Mouse (Mus musculus) cerebellum, postnatal 4 days (tissue): Measurements from ENCODE around the gene Col28a1.
A peak's percentile ranks its signal among the peaks of the same experiment; 100 is the strongest.

Experiments
- DNase-seq, 2 experiments: peaks; one replicate each; pipeline ENCODE4 v3.0.0; 2022; ENCODE audit warnings: low spot score in 2 of 2, mixed read lengths in 1 of 2

Col28a1 gene

DNA sequence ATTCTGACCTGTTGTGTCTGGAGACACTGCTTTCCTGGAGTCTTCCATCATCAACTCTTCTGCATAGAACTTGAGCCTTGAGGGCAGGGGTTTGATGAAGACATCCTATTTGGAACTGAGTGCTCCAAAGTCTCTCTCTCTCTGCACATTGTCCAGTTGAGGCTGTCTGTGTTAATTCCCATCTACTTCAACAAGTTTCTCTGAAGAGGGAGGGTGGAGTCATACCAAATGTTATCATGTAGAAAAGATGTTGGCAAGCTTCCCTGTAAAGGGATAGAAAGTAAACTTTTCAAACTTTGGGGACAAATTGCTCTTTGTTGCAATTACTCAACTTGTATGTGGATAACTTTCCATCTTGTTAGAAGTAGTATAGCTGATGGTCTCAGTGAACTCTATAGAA, at the start of gene Col28a1:
Gene Col28a1 (minus strand): TSS at position 101 of the 400 bp plus-strand sequence.
- no peak for DNase-seq

DNA sequence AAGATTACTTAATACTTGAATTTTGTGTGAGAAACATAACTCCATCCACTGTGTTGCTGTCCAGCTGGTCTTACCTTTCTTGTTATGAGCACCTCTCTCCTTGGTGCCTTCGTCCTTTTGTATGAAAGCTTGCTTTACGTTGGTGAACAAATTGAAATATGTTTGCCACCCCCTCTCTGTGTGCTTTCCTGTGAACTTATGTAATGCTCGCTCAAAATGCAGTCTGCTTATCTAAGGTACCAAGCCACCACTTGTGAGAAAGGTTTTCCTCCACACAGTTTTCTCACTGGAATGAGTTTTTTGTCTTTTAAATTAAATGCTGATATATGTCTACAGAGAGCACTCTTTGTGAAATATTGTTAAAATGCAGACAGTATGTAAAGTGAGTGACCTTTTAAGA, 36.2 kb upstream of the Col28a1 start:
- no peak for DNase-seq

DNA sequence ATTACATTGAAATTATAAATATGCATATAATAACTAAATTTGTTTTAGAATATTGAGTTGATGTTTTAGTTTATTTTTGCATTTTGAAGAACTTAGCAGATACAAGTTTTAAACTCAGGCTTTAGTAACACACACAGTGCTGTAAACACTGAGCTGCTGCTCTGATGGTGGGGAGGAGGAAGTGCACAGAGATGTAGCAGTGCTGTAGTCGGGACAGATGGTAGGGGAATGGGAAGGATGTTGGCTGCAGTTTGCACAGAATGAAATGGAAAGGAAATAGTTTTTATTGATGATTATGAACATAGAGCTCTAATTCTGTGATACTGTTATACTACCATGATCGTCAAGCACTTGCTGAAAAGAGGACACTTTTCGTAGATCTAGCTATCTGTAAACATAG, 34.6 kb upstream of the Col28a1 start:
- DNase-seq: no peak

DNA sequence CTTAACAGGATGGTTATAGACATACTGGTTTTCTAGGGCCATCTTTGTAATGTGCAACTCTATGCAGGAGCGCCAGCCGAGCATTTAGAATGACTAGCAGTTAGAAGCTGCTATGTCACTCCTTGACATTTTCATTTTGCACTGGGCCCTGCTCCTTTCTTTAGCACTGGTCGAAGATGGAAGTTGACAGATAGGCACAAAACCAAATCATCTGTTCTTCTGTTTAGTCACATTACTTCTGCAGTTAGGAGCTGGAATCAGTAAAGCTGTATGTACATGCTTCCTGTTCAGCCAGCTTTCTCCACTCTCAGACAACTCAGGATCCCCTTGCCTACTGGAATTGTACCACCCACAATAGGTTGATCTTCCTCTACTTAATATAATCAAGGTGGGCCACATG, 18.2 kb upstream of the Col28a1 start:
- DNase-seq: no peak

DNA sequence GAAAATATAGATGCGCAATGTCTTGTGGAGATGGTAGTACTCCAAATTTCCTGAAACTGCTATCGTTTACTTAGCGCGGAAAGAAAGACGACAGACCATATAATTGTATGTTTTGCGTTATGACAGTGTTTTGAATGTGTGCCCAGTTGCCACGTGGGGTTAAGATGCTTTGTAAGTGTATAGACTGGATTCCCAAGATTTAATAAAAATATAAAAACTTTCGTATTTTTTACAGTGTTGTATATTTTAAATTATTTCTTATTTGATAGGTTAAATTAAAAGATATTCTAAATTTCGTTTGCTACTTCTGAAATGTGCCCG, 17.4 kb upstream of the Col28a1 start:
- no peak for DNase-seq

DNA sequence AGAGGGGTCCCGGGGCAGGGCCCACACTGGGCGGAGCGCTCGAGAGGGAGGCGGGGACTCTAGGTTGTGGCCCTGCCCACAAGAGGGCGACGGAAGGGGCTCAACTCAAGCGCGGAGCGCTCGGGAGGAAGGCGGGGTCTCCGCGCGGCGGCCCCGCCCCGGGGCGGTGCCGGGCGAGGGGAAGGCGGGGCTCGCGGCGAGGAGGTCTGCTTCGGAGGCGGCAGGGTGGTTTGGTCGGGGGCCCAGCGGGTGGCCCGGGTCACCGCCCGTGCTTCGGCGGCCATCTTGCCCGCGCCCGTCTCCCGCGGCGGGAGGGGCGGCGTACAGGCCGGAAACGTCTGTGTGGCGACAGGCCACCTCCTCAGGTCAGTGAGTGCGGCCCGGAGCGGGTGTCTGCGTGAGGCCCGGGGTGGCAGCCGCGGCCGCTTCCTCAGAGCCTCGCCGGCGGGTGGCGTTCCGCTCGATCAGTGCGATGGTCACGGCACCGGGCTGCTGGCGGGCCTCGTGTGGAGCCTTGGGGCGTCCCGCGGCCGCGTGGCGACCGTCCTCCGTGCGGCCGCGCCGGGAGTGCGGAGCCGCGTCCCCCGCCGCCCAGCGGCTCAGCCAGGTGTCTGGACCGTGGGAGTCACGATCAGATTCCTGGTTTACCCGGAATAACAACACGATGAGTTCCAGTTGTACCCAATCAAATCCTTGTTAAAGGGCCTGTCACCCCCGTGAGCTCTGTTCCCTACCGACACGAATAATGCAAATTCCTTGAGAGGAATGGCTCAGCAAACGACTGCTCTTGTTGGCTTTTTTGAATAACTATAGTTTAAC, 16.8 kb upstream of the Col28a1 start, which contains the start of gene Mios:
Gene Mios (plus strand): TSS at position 176 of the 819 bp plus-strand sequence.
- peak; percentile 78 to 91 for DNase-seq

DNA sequence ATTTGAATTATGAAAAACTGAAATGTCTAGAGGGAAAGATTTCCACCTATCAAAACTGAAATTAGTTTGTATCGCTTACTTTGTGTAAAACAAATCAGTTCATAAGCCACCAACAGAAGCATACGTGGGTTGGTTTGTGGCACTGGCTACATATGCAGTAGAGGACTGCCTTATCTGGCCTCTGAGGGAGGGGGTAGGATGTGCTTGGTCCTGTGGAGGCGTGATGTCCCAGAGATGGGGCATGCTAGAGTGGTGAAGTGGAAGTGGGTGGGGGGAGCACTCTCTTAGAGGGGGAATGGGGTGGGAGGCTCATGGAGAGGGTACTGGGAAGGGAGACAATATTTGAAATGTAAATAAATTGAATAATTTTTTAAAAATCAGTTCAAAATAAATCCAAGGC, 2.5 kb downstream of the Col28a1 start:
- no peak for DNase-seq

DNA sequence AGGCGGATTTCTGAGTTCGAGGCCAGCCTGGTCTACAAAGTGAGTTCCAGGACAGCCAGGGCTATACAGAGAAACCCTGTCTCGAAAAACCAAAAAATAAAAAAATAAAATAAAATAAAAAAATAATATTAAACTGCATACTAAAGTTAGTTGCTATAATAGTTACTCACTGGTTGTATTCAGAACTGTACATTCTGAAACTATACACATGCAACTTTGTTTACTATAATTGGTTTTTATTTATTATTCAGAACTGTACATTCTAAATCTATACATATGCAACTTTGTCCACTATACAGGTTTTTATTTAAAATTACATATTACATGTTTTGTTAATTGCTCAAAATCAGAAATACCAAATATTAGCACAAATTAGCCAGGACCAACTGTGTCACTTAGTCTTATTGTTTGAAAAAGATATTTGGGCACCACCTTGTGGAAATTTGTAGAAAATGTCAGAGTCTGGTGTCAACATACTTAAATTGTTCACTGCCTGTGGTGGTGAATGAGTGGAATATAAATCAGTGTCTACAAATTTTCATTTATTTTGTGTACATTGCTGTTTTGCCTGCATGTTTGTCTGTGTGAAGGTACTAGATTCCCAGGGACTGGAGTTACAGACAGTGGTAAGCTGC, 3.7 kb downstream of the Col28a1 start:
- DNase-seq: no peak

DNA sequence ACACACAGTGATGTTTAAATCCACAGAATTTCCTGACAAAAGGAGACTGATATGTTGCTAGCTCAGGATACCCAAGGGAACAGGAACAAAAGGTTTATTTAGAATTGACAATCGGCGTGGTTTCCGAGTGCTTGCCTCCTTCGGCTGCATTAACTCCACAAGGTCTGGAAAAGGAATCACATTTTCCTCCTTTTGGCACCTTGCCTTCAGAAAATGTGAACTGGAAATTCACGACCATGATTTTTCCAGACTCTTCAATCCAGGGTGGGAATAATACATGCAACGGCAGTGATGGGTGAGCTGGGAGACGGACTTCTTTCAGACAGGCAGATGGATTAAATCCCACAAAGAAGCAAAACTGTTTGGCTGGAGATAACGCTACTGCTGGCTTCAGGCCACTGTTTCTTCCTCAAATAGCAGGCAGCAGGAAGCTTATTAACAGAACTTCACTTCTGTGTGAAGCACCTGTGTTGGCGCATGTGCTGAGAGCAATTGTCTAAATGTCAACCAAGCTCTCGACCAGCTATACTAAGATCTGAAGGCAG, 13.9 kb downstream of the Col28a1 start:
- peak in 1 of 2 experiments; percentile 18 for DNase-seq

DNA sequence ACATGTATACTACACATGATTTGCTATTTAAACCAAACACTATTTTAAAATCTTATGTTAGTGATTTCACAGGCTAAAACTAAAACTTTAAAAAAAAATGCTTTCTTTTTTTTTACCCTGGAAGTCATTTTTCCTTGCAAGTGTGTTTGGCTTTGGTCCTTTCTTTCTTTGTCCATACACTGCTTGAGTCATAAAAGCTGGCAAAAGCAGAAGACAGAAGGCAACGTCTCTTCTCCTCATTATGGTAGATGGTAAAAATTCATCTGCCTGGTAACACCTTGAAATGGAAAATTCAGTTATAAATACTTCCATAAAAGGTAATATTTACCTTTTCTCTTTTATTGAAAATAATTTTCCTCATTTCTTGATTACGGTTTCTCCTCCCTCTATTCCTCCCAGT, 16.3 kb downstream of the Col28a1 start:
- DNase-seq: no peak

DNA sequence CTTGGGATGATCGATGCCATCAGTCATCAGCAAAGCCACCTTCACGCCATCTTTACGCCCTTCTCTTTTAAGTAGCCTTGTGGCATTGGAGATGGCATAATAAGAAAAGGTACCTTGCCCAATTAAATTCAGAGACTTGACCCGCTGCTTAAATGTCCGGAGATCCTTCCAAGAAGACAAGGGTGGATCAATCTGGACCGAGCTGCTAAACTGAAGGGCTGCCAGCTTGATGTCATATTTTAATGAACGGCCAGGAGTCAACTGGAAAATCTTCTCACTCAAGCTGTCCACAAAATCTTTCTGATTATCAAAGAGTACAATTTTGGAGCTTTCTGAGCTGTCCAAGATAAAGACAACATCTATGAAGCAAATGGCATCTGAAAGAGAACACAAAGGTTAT, 17.1 kb downstream of the Col28a1 start:
- no peak for DNase-seq

DNA sequence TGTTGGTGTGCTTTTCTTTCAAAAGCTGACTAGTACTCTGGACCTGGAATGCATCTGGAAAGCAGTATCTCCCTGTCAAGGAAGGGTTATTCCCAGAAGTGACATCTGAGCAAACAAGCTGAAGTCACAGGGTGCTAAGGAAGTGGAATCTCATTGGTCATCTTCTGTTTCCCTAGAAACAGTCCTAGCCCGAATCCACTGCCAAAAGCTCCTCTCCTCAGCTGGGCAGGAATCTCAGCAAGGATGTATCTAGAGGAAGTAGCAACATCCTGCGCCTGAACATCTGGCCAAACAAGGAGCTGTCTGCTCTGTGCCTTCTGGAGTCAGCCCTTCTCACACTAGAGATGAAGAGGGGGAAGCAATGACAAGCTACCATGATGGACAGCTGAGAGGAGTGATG, 18.4 kb downstream of the Col28a1 start:
- DNase-seq: no peak

DNA sequence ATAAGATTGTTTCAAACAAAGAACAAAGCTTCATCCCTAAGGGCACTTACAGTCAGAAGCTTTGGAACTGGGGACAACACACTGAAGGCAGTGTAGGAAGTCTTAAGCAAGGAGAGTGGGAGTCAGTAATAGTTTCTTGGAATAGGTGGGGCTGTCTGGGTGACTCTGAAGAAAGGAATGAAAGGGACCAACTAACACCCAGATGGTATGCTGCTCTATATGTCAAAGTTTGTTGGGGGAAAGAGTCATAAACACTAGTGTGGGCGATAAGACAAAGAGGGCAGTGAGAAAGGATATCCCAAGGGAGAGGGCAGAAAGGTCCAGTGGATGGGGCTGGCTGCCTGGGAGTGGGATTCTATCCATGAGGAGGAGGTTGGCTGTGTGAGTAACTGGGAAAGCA, 20.3 kb downstream of the Col28a1 start:
- DNase-seq: no peak

DNA sequence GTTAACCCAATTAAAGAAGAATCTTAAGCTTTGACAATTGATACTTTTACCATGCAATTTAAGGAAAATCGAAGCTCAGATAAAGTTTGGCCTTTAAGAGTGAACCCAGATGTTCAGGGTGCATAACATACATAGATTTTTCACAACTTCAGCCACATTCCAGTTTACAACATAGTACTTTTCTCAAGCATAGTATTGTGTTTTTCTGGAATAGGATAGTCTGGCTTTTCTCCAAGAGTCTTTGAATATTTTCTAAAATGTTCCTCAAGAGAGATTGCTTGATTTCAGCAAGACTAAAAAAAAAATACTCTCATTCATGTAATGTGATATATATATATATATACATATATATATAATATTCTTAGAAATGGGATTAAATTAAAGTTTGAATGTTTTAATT, 27.7 kb downstream of the Col28a1 start:
- DNase-seq: no peak

DNA sequence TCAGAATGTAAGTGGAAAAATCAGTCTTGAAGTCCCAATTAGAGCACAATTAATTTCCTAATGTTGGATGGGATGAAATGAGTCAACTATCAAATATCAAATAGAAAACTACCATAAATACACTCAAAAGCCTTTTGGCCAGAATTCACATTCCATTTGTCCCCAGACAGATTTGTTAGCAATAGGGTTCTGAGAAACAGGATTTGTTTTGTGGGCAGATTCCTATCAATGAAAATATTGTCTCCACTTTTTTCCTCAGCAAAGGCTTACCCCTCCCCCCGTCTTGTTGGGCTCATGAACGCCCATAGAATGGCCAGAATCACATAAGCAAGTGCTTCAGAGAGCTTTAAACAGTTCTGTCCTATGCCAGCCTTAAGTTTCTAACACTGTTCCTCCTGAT, 32.4 kb downstream of the Col28a1 start:
- DNase-seq: no peak

DNA sequence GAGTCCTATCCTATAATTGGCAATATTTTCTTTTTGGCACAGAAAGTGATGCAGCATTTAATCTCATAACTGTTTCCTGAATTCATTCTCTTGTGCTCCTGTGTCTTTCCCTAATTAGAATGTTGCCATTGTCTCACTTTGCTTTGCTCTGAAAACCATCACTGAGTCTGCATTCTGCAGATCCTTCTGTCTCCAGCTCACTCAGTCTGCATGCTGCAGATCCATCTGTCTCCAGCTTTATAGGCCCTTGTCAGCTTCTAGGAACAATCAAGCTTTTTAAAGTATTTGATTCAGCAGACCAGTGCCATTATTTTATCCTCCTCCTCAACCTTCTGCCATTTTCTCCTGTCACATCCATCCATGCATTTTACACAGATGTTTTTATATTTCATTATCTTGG, 35.3 kb downstream of the Col28a1 start:
- DNase-seq: no peak

DNA sequence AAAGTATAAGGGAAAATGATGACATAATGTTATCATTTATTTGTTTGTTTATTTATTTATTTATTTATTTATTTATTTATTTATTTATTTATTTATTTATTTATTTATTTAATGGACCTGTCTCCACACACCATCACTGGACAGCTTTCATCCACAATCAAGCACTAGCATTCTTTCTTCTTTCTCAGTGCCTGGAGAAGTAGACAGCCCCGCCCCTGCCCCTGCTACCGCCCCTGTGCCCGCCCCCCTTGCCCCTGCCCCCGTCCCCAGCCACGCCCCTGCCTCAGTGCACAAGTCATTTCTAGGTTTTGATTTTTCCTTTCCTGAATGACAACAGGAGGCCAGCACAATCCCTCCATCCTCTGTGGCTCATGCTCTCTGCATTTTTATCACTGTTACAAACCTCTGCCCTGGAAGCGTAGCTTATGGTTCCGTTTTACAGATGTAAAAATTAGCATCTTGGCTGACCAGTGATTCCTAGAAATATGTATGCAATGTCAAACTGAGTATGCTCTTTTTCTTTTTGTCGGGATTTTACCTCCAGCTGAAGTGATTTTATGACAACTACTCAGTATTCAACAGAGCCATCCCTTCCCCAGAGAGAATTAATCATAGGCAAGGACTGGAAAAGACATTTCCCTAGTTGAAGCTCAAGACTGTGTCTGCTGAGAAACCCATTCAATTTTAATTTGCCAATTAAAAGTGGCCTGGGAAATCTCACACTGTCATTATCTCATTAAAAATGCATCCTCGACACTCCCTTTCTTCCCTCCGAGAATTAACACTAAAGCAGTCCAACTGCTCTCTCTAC, 39.7 kb downstream of the Col28a1 start:
- no peak for DNase-seq

DNA sequence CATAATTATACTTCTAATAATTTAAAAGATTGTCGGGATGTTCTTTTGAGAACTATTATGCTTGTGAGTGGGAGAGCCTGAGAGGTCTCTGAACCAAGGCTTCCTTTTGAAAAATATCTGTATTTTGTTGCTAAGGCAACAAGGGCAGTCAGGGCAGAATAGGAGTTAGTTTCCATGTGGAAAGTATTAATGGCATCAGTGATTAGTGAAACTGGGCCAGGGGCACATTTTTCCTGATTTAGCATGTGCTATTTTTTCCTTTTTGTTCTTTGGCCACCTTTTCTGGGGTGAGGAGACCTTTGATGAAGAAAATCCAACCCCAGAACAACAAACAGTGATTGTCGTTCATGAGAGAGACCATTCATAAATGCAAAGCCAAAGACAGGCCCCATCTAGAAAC, 43.5 kb downstream of the Col28a1 start:
- DNase-seq: no peak

DNA sequence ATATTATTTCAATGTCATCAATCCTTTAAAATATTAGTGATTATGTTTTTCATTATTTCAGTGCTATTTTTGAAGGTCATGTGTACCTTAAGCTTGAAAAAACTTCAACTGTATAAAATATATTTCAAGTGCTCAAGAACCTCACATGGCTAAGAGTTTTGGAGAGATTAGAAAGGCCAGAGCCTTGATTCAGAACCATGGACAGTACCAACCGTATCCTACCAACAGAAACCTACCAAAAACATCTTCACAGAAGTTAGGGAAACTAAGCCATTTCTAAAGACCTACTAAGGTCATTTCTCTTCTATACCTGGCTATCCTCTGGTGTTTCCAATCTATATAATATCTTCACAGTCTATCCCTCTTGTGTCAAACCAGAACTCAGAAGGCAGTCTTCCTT, 50.5 kb downstream of the Col28a1 start:
- no peak for DNase-seq

DNA sequence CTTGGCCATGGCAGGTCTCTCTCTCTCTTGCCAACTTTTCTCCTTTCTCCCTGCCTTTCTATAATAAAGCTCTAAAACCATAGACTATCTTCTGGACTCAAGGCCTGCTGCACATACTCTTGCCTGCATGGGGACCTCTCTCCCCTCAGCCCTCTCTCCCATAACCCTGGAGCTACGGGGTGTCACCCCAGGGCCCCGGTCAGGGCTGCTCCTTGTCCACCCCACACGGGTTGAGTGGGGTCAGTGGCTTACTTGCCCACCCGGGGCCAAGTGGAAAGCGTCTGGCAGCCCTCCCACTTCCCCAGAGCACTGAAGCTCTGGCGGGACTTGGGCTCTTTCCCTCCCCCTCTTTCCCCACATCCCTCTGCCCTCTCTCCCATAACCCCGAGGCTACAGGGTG, 62.3 kb downstream of the Col28a1 start:
- DNase-seq: no peak

DNA sequence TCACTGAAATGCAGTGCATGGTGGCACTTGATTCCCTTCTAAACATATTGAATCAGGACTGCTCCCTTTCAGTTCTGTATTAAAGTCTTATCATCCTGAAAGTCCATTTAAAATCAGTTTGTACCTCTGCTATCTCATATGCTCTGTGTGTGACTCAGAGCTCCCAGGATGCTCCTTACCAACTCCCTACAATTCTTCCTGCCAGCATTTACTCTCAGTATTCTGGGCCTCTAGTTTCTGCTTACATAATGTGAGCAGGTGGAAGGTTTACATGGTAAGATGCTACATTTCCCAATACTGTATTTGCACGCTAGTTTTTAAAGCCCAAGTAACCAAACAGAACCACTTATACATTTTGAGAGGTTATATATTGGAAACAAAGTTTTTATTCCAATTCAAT, 64.3 kb downstream of the Col28a1 start:
- DNase-seq: no peak

DNA sequence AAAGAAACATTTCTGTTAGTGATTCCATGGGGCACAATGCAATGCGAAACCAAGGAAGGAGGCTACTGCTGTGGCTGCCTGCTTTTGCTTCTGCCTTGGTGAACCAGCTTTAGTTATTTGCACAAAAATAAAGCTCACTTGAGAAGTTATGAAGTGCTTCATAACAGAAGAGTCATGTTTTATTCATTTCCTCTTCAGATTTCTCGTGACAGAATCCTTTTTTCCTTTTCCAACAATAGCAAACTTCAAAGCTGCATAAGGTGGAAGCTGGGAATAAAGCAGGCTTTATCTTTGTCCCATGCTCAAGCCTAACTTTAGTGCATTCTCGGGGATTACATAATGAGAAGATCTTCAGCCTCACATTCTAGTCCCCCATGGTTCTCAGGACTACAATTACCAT, 65.9 kb downstream of the Col28a1 start:
- no peak for DNase-seq
